Comparison of ENCODE assay signal across 11 mouse cellular contexts in genomic region chr2:71636590-71636989, GRCm38 (mm10).
DNase-seq lines count a peak whose midpoint lies in the region; ATAC-seq and TF ChIP-seq lines count a peak whose summit lies in the region.
"Had no signal": no experiment of that assay in that cellular context is flagged by ENCODE, and none has a peak within 500 bp of the region (broad histone marks: within the 10 kb centered on the region; RNA-seq: fewer than 3 reads in every experiment).

No protein-coding gene starts in this region.

- TF ChIP-seq CTCF in midbrain, postnatal 0 days (IDR thresholded peaks at IDR 0.05): no peak
- no peak for TF ChIP-seq CTCF in intestine, postnatal 0 days (IDR thresholded peaks at IDR 0.05; ENCODE audit: low read depth)

- peaks cover 10% of the 10 kb centered on the region; the same call in 1 of the 2 replicates for H3K4me1 ChIP-seq in hindbrain, embryonic 12.5 days
- H3K4me1 ChIP-seq in midbrain, postnatal 0 days (ENCODE audit: insufficient read depth, low read length): 0 out of 2 replicates have a peak, but pooled peaks cover 4% of the 10 kb centered on the region
- no peaks in the 10 kb centered on the region for H3K4me1 ChIP-seq in intestine, postnatal 0 days (replicated peaks; ENCODE audit: control insufficient read depth, insufficient read depth, low read length)
- H3K4me1 ChIP-seq: heart, embryonic 13.5 days; liver, embryonic 13.5 days had no signal

- 44% methylated on average over 4 of the region's 4 CpGs for WGBS in hindbrain, embryonic 12.5 days
- WGBS in midbrain, postnatal 0 days: 30% methylated on average over 4 of the region's 4 CpGs
- WGBS in intestine, postnatal 0 days: 88% methylated on average over 4 of the region's 4 CpGs

- H3K36me3 ChIP-seq in hindbrain, embryonic 12.5 days: no peaks in the 10 kb centered on the region
- no peaks in the 10 kb centered on the region for H3K36me3 ChIP-seq in midbrain, postnatal 0 days (ENCODE audit: insufficient read depth, low read length)
- no peaks in the 10 kb centered on the region for H3K36me3 ChIP-seq in intestine, postnatal 0 days (ENCODE audit: control insufficient read depth, insufficient read depth)
- H3K36me3 ChIP-seq: heart, embryonic 13.5 days; liver, embryonic 13.5 days had no signal

- peaks cover 4% of the 10 kb centered on the region; the same call in 1 of the 2 replicates for H3K27me3 ChIP-seq in hindbrain, embryonic 12.5 days
- H3K27me3 ChIP-seq in midbrain, postnatal 0 days (ENCODE audit: insufficient read depth, low read length): no peaks in the 10 kb centered on the region
- no peaks in the 10 kb centered on the region for H3K27me3 ChIP-seq in intestine, postnatal 0 days (replicated peaks; ENCODE audit: control insufficient read depth, insufficient read depth, low read length)
- H3K27me3 ChIP-seq: CH12.LX; heart, embryonic 13.5 days; liver, embryonic 13.5 days had no signal

- H3K27ac ChIP-seq in hindbrain, embryonic 12.5 days: no peak overlapping the region
- H3K27ac ChIP-seq in midbrain, postnatal 0 days (ENCODE audit: low read depth, low read length): no peak overlapping the region
- H3K27ac ChIP-seq in intestine, postnatal 0 days (ENCODE audit: low read depth, low read length): no peak overlapping the region
- H3K27ac ChIP-seq: heart, embryonic 13.5 days; liver, embryonic 13.5 days had no signal

- DNase-seq in MN1 (ENCODE audit: low spot score): peak; percentile 23
- DNase-seq in embryo, embryonic 10 days (ENCODE audit: low spot score): peak; percentile 71
- peak; percentile 81 for DNase-seq in midbrain, postnatal 0 days (ENCODE audit: low spot score)
- no peak for DNase-seq in thymus, postnatal 10 days (ENCODE audit: low spot score in 2 of 2)
- DNase-seq in urinary bladder, postnatal 25 days (ENCODE audit: low spot score): no peak
- DNase-seq: kidney, adult 9 months; liver, embryonic 13.5 days had no signal

- no peaks in the 10 kb centered on the region for H3K9me3 ChIP-seq in hindbrain, embryonic 12.5 days (replicated peaks)
- no peaks in the 10 kb centered on the region for H3K9me3 ChIP-seq in midbrain, postnatal 0 days (ENCODE audit: low read length)
- H3K9me3 ChIP-seq in intestine, postnatal 0 days (ENCODE audit: control insufficient read depth): no peaks in the 10 kb centered on the region
- H3K9me3 ChIP-seq: liver, embryonic 13.5 days had no signal

- H3K4me3 ChIP-seq in hindbrain, embryonic 12.5 days: no peak overlapping the region
- H3K4me3 ChIP-seq in midbrain, postnatal 0 days (ENCODE audit: low read depth, low read length): no peak overlapping the region
- H3K4me3 ChIP-seq in intestine, postnatal 0 days (ENCODE audit: low read depth, low read length): no peak overlapping the region
- H3K4me3 ChIP-seq: heart, embryonic 13.5 days; liver, embryonic 13.5 days had no signal

- ATAC-seq in hindbrain, embryonic 12.5 days (ENCODE audit: low FRiP score): peak; percentile 83
- ATAC-seq in midbrain, postnatal 0 days (ENCODE audit: low FRiP score): no peak
- no peak for ATAC-seq in intestine, postnatal 0 days

- H3K9ac ChIP-seq in hindbrain, embryonic 12.5 days: no peak overlapping the region
- no peak overlapping the region for H3K9ac ChIP-seq in midbrain, postnatal 0 days (replicated peaks; ENCODE audit: low read length, poor library complexity, severe bottlenecking)
- H3K9ac ChIP-seq in intestine, postnatal 0 days (ENCODE audit: low read depth, low read length): no peak overlapping the region
- H3K9ac ChIP-seq: heart, embryonic 13.5 days; liver, embryonic 13.5 days had no signal

- no peak overlapping the region for H3K4me2 ChIP-seq in hindbrain, embryonic 12.5 days (replicated peaks)
- H3K4me2 ChIP-seq in midbrain, postnatal 0 days (ENCODE audit: low read depth, low read length, poor library complexity, severe bottlenecking): no peak overlapping the region
- no peak overlapping the region for H3K4me2 ChIP-seq in intestine, postnatal 0 days (replicated peaks; ENCODE audit: low read depth)
- H3K4me2 ChIP-seq: heart, embryonic 13.5 days; liver, embryonic 13.5 days had no signal

Comparison
In these comparisons a context has a peak if more than half of its experiments do, and no peak if none do; other contexts are left out.
1. DNase-seq: peak in MN1 (single experiment), embryo, embryonic 10 days (single experiment) and midbrain, postnatal 0 days (single experiment); none in thymus, postnatal 10 days (0 of 2) and urinary bladder, postnatal 25 days (single experiment).